Mouse (Mus musculus) G1E (cell line): ENCODE data around the gene Hnrnpa2b1.

Experiments
- CTCF ChIP-seq: IDR thresholded peaks from 2 replicates; pipeline ENCODE4 v1.5.1; 2012; ENCODE audit warnings: low read depth, low read length, inconsistent platforms, mixed read lengths
- GATA1 ChIP-seq: IDR thresholded peaks from 2 replicates; pipeline ENCODE4 v1.6.1; 2012; ENCODE audit warnings: borderline replicate concordance, low read length, inconsistent platforms, mixed read lengths
- POLR2AphosphoS5 ChIP-seq: IDR thresholded peaks from 2 replicates; pipeline ENCODE4 v1.6.1; 2012; ENCODE audit warnings: low read depth, low read length, inconsistent platforms; ENCODE audit not compliant: insufficient replicate concordance
- TAL1 ChIP-seq: conservative IDR thresholded peaks from 2 replicates; pipeline ENCODE4 v1.6.1; 2012; ENCODE audit warnings: low read depth, low read length, inconsistent platforms, mixed read lengths

DNA sequence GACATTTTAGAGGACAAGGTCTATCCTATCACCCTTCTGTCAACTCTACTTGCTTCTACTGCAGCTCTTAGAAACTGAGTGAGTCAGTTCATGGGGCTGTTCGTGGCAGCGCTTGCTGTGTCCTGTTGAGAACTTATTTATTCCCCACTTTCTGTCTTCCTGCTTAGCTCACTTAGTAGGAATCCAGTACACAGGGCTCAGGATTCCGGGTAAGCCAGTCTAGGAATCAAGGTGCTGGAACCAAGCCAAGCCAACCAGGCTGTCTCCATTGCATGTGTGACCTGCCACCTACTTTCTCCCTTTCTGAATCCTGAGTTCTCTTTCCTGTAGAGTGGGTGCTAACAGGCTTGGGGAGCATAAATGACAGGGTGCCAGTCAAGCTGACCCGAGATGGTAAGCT, 32.0 kb downstream of the Hnrnpa2b1 start:
- TF ChIP-seq CTCF (no peak), GATA1 (no peak), POLR2AphosphoS5 (no peak), TAL1 (no peak)
